Mouse (Mus musculus) lung, adult 2 months (tissue): ENCODE measurements around the gene Tpm3.

ENCODE experiments used
- CTCF ChIP-seq: fragments of 200-500 bp; IDR thresholded peaks from 2 replicates; pipeline ENCODE4 v1.5.1; 2011; ENCODE audit warnings: mild to moderate bottlenecking, low read length, control low read depth; ENCODE audit not compliant: insufficient read depth
- POLR2A ChIP-seq: fragments of 200-500 bp; IDR thresholded peaks from 2 replicates; pipeline ENCODE4 v1.6.1; 2011; ENCODE audit warnings: low read depth, mild to moderate bottlenecking, control low read depth, low read length, borderline replicate concordance; ENCODE audit errors: extremely low read depth

DNA sequence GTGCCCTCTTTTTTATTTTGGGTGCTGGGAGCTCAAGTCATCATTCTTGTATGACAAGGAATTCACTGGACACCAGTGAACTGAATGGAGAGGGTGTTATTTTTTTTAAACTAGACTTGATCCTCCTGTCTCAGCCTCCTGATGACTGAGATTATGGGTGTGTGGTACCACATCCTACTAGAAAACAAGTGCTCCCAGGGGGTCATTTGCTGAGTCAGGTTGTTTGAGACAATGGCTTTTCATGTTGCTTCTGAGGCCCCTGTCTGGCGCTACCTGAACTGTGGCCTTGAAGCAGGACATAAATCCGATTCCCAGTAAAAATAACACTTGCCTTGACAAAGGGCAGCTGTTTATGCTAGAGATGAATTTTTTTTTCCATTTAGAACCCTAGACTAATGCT, 30.7 kb downstream of the Tpm3 start:
- TF ChIP-seq CTCF (no peak), POLR2A (no peak)
